21 mouse cellular contexts compared by ENCODE assay signal in genomic region chr11:80575794-80576193, GRCm38 (mm10).
DNase-seq lines count a peak whose midpoint lies in the region; ATAC-seq lines count a peak whose summit lies in the region.
"Had no signal": no experiment of that assay in that cellular context is flagged by ENCODE, and none has a peak within 500 bp of the region (broad histone marks: within the 10 kb centered on the region; RNA-seq: fewer than 3 reads in every experiment).

No protein-coding gene starts in this region.

- no peak for ATAC-seq in hindbrain, embryonic 15.5 days (ENCODE audit: low FRiP score, low read depth)
- no peak for ATAC-seq in hindbrain, embryonic 12.5 days (ENCODE audit: low FRiP score)
- no peak for ATAC-seq in midbrain, embryonic 16.5 days
- no peak for ATAC-seq in midbrain, embryonic 13.5 days
- ATAC-seq: activated CD4-positive, CD25-positive, alpha-beta regulatory T cell, adult 4 months; forebrain, embryonic 14.5 days; Patski had no signal

- no peak overlapping the region for H3K9ac ChIP-seq in hindbrain, embryonic 15.5 days
- no peak overlapping the region for H3K9ac ChIP-seq in hindbrain, embryonic 12.5 days
- H3K9ac ChIP-seq in midbrain, embryonic 16.5 days (ENCODE audit: low read depth, low read length) = no peak overlapping the region
- no peak overlapping the region for H3K9ac ChIP-seq in midbrain, embryonic 13.5 days (replicated peaks)

- H3K4me1 ChIP-seq in hindbrain, embryonic 15.5 days (replicated peaks) = peaks cover 29% of the 10 kb centered on the region
- H3K4me1 ChIP-seq in hindbrain, embryonic 12.5 days = peaks cover 19% of the 10 kb centered on the region
- H3K4me1 ChIP-seq in midbrain, embryonic 16.5 days (ENCODE audit: control insufficient read depth, insufficient read depth, low read length) = peaks cover 19% of the 10 kb centered on the region
- peaks cover 36% of the 10 kb centered on the region for H3K4me1 ChIP-seq in midbrain, embryonic 13.5 days (replicated peaks)
- H3K4me1 ChIP-seq: heart, embryonic 10.5 days had no signal

- H3K27me3 ChIP-seq in hindbrain, embryonic 15.5 days = no peaks in the 10 kb centered on the region
- peaks cover 7% of the 10 kb centered on the region for H3K27me3 ChIP-seq in hindbrain, embryonic 12.5 days
- no peaks in the 10 kb centered on the region; the same call in 1 of the 2 replicates for H3K27me3 ChIP-seq in midbrain, embryonic 16.5 days (ENCODE audit: control insufficient read depth, insufficient read depth, low read depth, low read length)
- H3K27me3 ChIP-seq in midbrain, embryonic 13.5 days = peaks cover 4% of the 10 kb centered on the region; the same call in 1 of the 2 replicates
- H3K27me3 ChIP-seq: Patski had no signal

- WGBS in hindbrain, embryonic 15.5 days = 83% methylated on average over 3 of the region's 3 CpGs
- 81% methylated on average over 3 of the region's 3 CpGs for WGBS in hindbrain, embryonic 12.5 days
- WGBS in midbrain, embryonic 16.5 days = 87% methylated on average over 3 of the region's 3 CpGs
- WGBS in midbrain, embryonic 13.5 days = 91% methylated on average over 3 of the region's 3 CpGs

- no peak overlapping the region for H3K4me3 ChIP-seq in hindbrain, embryonic 15.5 days
- H3K4me3 ChIP-seq in hindbrain, embryonic 12.5 days = no peak overlapping the region
- no peak overlapping the region for H3K4me3 ChIP-seq in midbrain, embryonic 16.5 days (ENCODE audit: low read depth, low read length)
- H3K4me3 ChIP-seq in midbrain, embryonic 13.5 days (replicated peaks) = no peak overlapping the region
- H3K4me3 ChIP-seq: embryonic facial prominence, embryonic 10.5 days; heart, embryonic 10.5 days had no signal

- H3K36me3 ChIP-seq in hindbrain, embryonic 15.5 days = no peaks in the 10 kb centered on the region
- no peaks in the 10 kb centered on the region for H3K36me3 ChIP-seq in hindbrain, embryonic 12.5 days
- no peaks in the 10 kb centered on the region for H3K36me3 ChIP-seq in midbrain, embryonic 16.5 days (ENCODE audit: control insufficient read depth, insufficient read depth, low read length)
- no peaks in the 10 kb centered on the region for H3K36me3 ChIP-seq in midbrain, embryonic 13.5 days
- H3K36me3 ChIP-seq: embryonic facial prominence, embryonic 10.5 days; heart, embryonic 10.5 days had no signal

- peak; percentile 9 for DNase-seq in A20 (ENCODE audit: low read depth, low spot score)
- peak; percentile 26 for DNase-seq in induced T-regulatory cell, adult 2 months (ENCODE audit: low read depth)
- DNase-seq in urinary bladder, postnatal 14 days (ENCODE audit: low spot score) = no peak
- no peak for DNase-seq in gastrocnemius, adult 18-20 months (ENCODE audit: low spot score)
- DNase-seq: adrenal gland, postnatal 14 days; cerebellum, adult 11-12 months; cerebellum, adult 9-10 months; cerebellum, postnatal 36 days; gastrocnemius, postnatal 10 days; heart, adult 18-20 months; heart, postnatal 10 days; heart, postnatal 4 days had no signal

- no peak overlapping the region for H3K4me2 ChIP-seq in hindbrain, embryonic 15.5 days
- H3K4me2 ChIP-seq in hindbrain, embryonic 12.5 days (replicated peaks) = no peak overlapping the region
- no peak overlapping the region for H3K4me2 ChIP-seq in midbrain, embryonic 16.5 days (ENCODE audit: low read length)
- no peak overlapping the region for H3K4me2 ChIP-seq in midbrain, embryonic 13.5 days (replicated peaks)

- H3K9me3 ChIP-seq in hindbrain, embryonic 15.5 days = no peaks in the 10 kb centered on the region
- H3K9me3 ChIP-seq in hindbrain, embryonic 12.5 days (replicated peaks) = no peaks in the 10 kb centered on the region
- no peaks in the 10 kb centered on the region for H3K9me3 ChIP-seq in midbrain, embryonic 16.5 days (replicated peaks; ENCODE audit: control insufficient read depth, low read length, poor library complexity, severe bottlenecking)
- H3K9me3 ChIP-seq in midbrain, embryonic 13.5 days = no peaks in the 10 kb centered on the region
- H3K9me3 ChIP-seq: embryonic facial prominence, embryonic 10.5 days; heart, embryonic 10.5 days had no signal

- peak overlapping the region; percentile 91 for H3K27ac ChIP-seq in hindbrain, embryonic 15.5 days (replicated peaks)
- no peak overlapping the region for H3K27ac ChIP-seq in hindbrain, embryonic 12.5 days
- H3K27ac ChIP-seq in midbrain, embryonic 16.5 days (ENCODE audit: low read length) = peak overlapping the region; percentile 93; the same call in 1 of the 2 replicates
- no peak overlapping the region for H3K27ac ChIP-seq in midbrain, embryonic 13.5 days
- H3K27ac ChIP-seq: embryonic facial prominence, embryonic 10.5 days; heart, embryonic 10.5 days had no signal

Comparison
In these comparisons a context has a peak if more than half of its experiments do, and no peak if none do; other contexts are left out.
1. H3K27ac ChIP-seq: peak in hindbrain, embryonic 15.5 days (single experiment) and midbrain, embryonic 16.5 days (single experiment); none in hindbrain, embryonic 12.5 days (single experiment) and midbrain, embryonic 13.5 days (single experiment).
2. DNase-seq: peak in A20 (single experiment) and induced T-regulatory cell, adult 2 months (single experiment); none in urinary bladder, postnatal 14 days (single experiment) and gastrocnemius, adult 18-20 months (single experiment).